Mouse (Mus musculus): Measurements from ENCODE around the gene Tspan15. TPM values are rescaled to one million over a fixed set of nuclear protein-coding genes. Genes with fewer than 3 reads are reported as not detected.

Gene Tspan15
- polyA plus RNA-seq (2014; fragmentation: Illumina TruSeq; extraction: RNeasy Lipid Tissue Mini Kit (QIAGEN cat#74804); ENCODE audit: low read depth, low replicate concordance): 0.90 TPM

DNA sequence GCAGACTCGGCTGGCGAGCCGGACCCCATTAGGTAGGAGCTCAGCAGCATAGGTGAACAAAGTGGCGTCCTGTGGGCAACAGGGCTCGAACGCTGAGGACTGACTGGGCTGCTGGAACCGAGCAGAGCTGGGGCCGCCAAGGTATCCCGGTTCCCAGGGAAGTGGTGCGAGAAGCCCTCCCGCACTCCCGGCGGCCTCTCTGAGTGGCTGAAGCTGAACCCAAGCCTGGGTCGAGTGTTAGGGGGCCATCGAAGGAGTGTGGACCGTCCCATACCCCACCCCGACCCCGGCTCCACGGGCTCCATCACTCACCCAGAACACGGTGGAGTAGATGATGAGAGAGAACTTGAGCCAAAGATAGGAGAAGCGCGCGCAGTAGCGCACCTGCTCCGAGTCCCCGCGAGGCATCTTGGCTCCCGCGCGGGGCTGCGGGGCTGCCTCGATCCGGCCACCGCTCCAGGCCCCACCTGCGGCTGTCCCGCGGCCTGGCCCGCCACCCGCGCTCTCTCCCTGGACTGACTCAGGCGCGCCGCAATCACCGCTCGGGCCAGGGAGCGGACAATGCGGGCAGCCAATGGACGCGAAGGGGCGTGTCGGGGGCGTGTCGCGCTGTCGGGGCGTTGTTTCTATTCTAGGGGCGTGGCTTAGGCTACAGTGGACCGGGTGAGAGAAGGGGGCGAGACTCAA, at the start of gene Tspan15:
Tspan15 (minus strand) TSS at position 544 of the 687 bp plus-strand sequence.

DNA sequence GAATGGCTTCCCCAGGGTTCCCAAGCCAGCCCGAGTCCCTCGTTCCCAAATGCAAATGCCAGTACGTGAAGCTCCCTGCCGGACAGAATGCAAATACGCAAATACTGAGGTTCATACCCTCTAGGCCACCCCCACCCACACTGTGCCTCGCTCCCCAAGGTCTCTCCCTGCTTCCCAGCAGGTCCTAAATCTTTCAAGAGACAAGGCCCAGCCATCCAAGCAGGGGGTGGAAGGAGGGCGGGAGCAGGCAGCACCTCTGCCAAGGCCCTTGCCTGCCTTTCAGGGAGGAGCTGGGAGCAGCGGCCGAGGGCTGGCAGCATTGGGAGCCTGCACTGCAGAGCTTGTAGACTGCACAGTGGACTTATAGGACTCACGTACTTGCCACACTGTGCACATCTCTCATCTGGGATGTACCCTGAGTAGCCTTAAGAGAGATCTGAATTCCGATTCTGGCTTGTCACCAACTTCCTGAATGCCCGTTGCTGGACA, 21.0 kb upstream of the Tspan15 start, which contains the start of gene Tacr2:
Tacr2 (plus strand) TSS at position 439 of the 489 bp plus-strand sequence.

GRCm38 (mm10) chr10:62143820-62144219, 87.2 kb downstream of the Tspan15 start, which contains the start of gene Fam241b:
Fam241b (minus strand) TSS chr10:62143920.

Other genes with a start within 250 kb of the Tspan15 start
- not detected for gene Neurog3, start 98.2 kb downstream of the Tspan15 start, polyA plus RNA-seq (2014; fragmentation: Illumina TruSeq; extraction: RNeasy Lipid Tissue Mini Kit (QIAGEN cat#74804); ENCODE audit: low read depth, low replicate concordance)
- gene Fam241b, start 87.3 kb downstream of the Tspan15 start, polyA plus RNA-seq (2014; fragmentation: Illumina TruSeq; extraction: RNeasy Lipid Tissue Mini Kit (QIAGEN cat#74804); ENCODE audit: low read depth, low replicate concordance): 2.0 TPM
- not detected for gene Tacr2, start 21.2 kb upstream of the Tspan15 start, polyA plus RNA-seq (2014; fragmentation: Illumina TruSeq; extraction: RNeasy Lipid Tissue Mini Kit (QIAGEN cat#74804); ENCODE audit: low read depth, low replicate concordance)
- gene Hk1, start 148.7 kb upstream of the Tspan15 start, polyA plus RNA-seq (2014; fragmentation: Illumina TruSeq; extraction: RNeasy Lipid Tissue Mini Kit (QIAGEN cat#74804); ENCODE audit: low read depth, low replicate concordance): 0.29 TPM
- gene Hkdc1, start 191.2 kb upstream of the Tspan15 start, polyA plus RNA-seq (2014; fragmentation: Illumina TruSeq; extraction: RNeasy Lipid Tissue Mini Kit (QIAGEN cat#74804); ENCODE audit: low read depth, low replicate concordance): not detected
- gene 4930507D05Rik, start 218.2 kb upstream of the Tspan15 start, polyA plus RNA-seq (2014; fragmentation: Illumina TruSeq; extraction: RNeasy Lipid Tissue Mini Kit (QIAGEN cat#74804); ENCODE audit: low read depth, low replicate concordance): not detected
- 12.5 TPM for gene Supv3l1, start 218.5 kb upstream of the Tspan15 start, polyA plus RNA-seq (2014; fragmentation: Illumina TruSeq; extraction: RNeasy Lipid Tissue Mini Kit (QIAGEN cat#74804); ENCODE audit: low read depth, low replicate concordance)

Measured in liver, adult 10 weeks (tissue).